Mouse (Mus musculus): ENCODE data around the gene Zbtb3. TPM values are rescaled to one million over a fixed set of nuclear protein-coding genes. Genes with fewer than 3 reads are reported as not detected.
A peak's percentile ranks its signal among the peaks of the same experiment; 100 is the strongest.

Zbtb3 gene
- polyA plus RNA-seq, 1 experiment from 2014 or later: 4.3 TPM

DNA sequence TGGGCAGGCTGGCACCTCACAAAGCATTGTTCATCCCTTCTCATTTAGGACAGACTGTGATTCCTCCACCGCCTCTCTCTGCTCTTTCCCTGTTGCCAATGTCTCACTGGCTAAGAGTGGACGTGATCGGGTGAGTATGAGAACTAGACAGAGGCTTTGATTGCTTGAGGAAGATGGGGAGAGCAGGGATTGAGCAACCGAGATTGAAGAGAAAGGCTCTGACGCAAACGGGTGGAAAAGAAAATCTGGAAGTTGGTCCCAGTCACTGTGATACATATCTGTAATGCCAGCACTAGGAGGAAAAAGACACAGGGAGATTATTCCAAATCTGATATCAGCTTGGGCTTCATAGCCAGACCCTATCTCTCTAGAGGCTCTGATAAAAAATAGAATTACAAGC lies 40.6 kb downstream of the Zbtb3 start:
- 86% methylated on average over 6 of the region's 6 CpGs for WGBS
- Histone ChIP-seq H3K4me3 (ENCODE audit: low read depth, low read length) (no peak overlapping the region), H3K9ac (ENCODE audit: low read length) (no peak overlapping the region), H3K4me2 (ENCODE audit: low read length) (no peak overlapping the region), H3K4me1 (replicated peaks; ENCODE audit: control insufficient read depth, insufficient read depth, low read length) (peaks cover 23% of the 10 kb centered on the region), H3K36me3 (ENCODE audit: control insufficient read depth, insufficient read depth, low read length) (peaks cover 22% of the 10 kb centered on the region), H3K27ac (ENCODE audit: low read depth) (no peak overlapping the region), H3K9me3 (ENCODE audit: control insufficient read depth, low read length) (no peaks in the 10 kb centered on the region), H3K27me3 (replicated peaks; ENCODE audit: control insufficient read depth, insufficient read depth, low read length) (no peaks in the 10 kb centered on the region)
- DNase-seq (ENCODE audit: low spot score): no peak
- no peak for ATAC-seq (replicated peaks; ENCODE audit: low FRiP score, low TSS enrichment, low read depth)

GRCm38 (mm10) chr19:8844371-8845129 lies 42.2 kb downstream of the Zbtb3 start:
- H3K36me3 ChIP-seq (ENCODE audit: control insufficient read depth, insufficient read depth, low read length): peaks cover 27% of the 10 kb centered on the region
- H3K4me2 ChIP-seq (ENCODE audit: low read length): no peak overlapping the region
- H3K4me3 ChIP-seq (ENCODE audit: low read depth, low read length): no peak overlapping the region
- DNase-seq (ENCODE audit: low spot score) (peak; percentile 91), ATAC-seq (replicated peaks; ENCODE audit: low FRiP score, low TSS enrichment, low read depth) (no peak)
- no peak overlapping the region for H3K9ac ChIP-seq (ENCODE audit: low read length)
- peaks cover 13% of the 10 kb centered on the region for H3K4me1 ChIP-seq (replicated peaks; ENCODE audit: control insufficient read depth, insufficient read depth, low read length)
- H3K27ac ChIP-seq (ENCODE audit: low read depth): no peak overlapping the region
- no peaks in the 10 kb centered on the region for H3K27me3 ChIP-seq (replicated peaks; ENCODE audit: control insufficient read depth, insufficient read depth, low read length)
- 63% methylated on average over 5 of the region's 5 CpGs for WGBS
- H3K9me3 ChIP-seq (ENCODE audit: control insufficient read depth, low read length): no peaks in the 10 kb centered on the region

DNA sequence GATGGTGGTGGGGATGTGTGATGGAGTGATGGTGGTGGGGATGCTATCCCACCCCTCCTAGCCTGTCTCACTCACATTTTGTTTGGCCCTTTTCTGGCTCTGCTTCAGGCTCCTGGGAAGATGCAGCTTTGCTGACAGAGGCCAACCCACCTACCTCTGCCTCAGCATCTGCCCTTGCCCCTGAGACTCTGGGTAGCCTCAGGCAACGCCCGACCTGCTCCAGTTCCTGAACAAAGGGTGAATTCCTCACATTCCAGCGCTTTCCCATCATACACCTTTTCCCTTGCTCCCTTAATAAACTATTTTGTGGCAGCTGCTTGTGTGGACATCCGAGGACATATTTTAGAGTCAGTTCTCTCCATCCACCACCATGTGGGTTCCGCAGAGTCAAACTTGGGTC lies 46.0 kb downstream of the Zbtb3 start:
- H3K27me3 ChIP-seq (replicated peaks; ENCODE audit: control insufficient read depth, insufficient read depth, low read length): no peaks in the 10 kb centered on the region

DNA sequence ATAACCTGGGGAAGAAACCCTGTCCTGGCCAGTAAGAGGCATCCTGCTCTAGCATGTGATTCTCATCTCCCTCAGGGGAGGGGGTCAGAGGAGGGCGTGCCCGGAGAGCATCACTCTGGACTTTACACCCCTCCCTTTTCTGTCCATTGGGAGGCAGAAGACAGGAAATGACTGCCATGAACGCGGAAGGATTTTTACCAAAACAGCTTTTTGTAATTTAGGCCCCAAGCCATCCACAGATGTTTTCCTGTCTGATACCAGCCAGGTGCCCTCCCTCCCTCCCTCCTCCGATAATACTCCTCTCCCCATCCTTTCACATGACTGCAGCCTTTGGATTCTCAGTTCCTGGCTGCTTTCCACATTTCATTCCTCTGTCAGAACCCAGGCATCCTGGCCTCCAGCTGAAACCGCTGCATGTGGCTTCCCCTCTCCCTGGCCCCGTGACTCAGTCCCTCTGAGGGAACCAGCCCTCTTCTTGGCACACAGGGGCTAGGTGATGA lies 48.1 kb downstream of the Zbtb3 start, which contains the start of gene Lrrn4cl:
Gene Lrrn4cl (plus strand): TSS at position 367 of the 500 bp plus-strand sequence.
- ATAC-seq (replicated peaks; ENCODE audit: low FRiP score, low TSS enrichment, low read depth) (peak; percentile 69), DNase-seq (ENCODE audit: low spot score) (peak; percentile 71)
- peaks cover 22% of the 10 kb centered on the region for H3K36me3 ChIP-seq (ENCODE audit: control insufficient read depth, insufficient read depth, low read length)
- H3K9ac ChIP-seq (ENCODE audit: low read length): peak within 1 kb of the TSS; percentile 10; the same call in 1 of the 2 replicates
- 25% methylated on average over 7 of the region's 7 CpGs for WGBS
- peak within 1 kb of the TSS; percentile 59 for H3K27ac ChIP-seq (ENCODE audit: low read depth)
- peak within 1 kb of the TSS; percentile 33 for H3K4me2 ChIP-seq (ENCODE audit: low read length)
- H3K4me3 ChIP-seq (ENCODE audit: low read depth, low read length): peak within 1 kb of the TSS; percentile 6; the same call in 1 of the 2 replicates
- H3K9me3 ChIP-seq (ENCODE audit: control insufficient read depth, low read length): no peaks in the 10 kb centered on the region
- H3K4me1 ChIP-seq (replicated peaks; ENCODE audit: control insufficient read depth, insufficient read depth, low read length): peaks cover 7% of the 10 kb centered on the region; the same call in 1 of the 2 replicates
- H3K27me3 ChIP-seq (replicated peaks; ENCODE audit: control insufficient read depth, insufficient read depth, low read length): no peaks in the 10 kb centered on the region

More for the DNA sequence above, 46.0 kb downstream of the Zbtb3 start:
- Histone ChIP-seq H3K4me2 (ENCODE audit: low read length) (no peak overlapping the region), H3K27ac (ENCODE audit: low read depth) (no peak overlapping the region), H3K4me3 (ENCODE audit: low read depth, low read length) (no peak overlapping the region), H3K9ac (ENCODE audit: low read length) (no peak overlapping the region), H3K9me3 (ENCODE audit: control insufficient read depth, low read length) (no peaks in the 10 kb centered on the region), H3K4me1 (replicated peaks; ENCODE audit: control insufficient read depth, insufficient read depth, low read length) (peaks cover 7% of the 10 kb centered on the region; the same call in 1 of the 2 replicates), H3K36me3 (ENCODE audit: control insufficient read depth, insufficient read depth, low read length) (peaks cover 22% of the 10 kb centered on the region)
- no peak for ATAC-seq (replicated peaks; ENCODE audit: low FRiP score, low TSS enrichment, low read depth)
- no peak for DNase-seq (ENCODE audit: low spot score)
- WGBS: 65% methylated on average over 5 of the region's 5 CpGs

- Histone ChIP-seq H3K27ac (ENCODE audit: low read depth) (no peak overlapping the region), H3K9me3 (ENCODE audit: control insufficient read depth, low read length) (no peaks in the 10 kb centered on the region), H3K9ac (ENCODE audit: low read length) (no peak overlapping the region), H3K27me3 (replicated peaks; ENCODE audit: control insufficient read depth, insufficient read depth, low read length) (no peaks in the 10 kb centered on the region; the same call in 1 of the 2 replicates), H3K4me1 (replicated peaks; ENCODE audit: control insufficient read depth, insufficient read depth, low read length) (peaks cover 7% of the 10 kb centered on the region; the same call in 1 of the 2 replicates), H3K4me3 (ENCODE audit: low read depth, low read length) (no peak overlapping the region), H3K36me3 (ENCODE audit: control insufficient read depth, insufficient read depth, low read length) (peaks cover 14% of the 10 kb centered on the region), H3K4me2 (ENCODE audit: low read length) (no peak overlapping the region)
- ATAC-seq (replicated peaks; ENCODE audit: low FRiP score, low TSS enrichment, low read depth): no peak
- WGBS: 51% methylated on average over 7 of the region's 7 CpGs
- no peak for DNase-seq (ENCODE audit: low spot score)
Measured at GRCm38 (mm10) chr19:8851639-8852038, 49.3 kb downstream of the Zbtb3 start.

GRCm38 (mm10) chr19:8852236-8852928 lies 50.0 kb downstream of the Zbtb3 start:
- Histone ChIP-seq H3K9me3 (ENCODE audit: control insufficient read depth, low read length) (no peaks in the 10 kb centered on the region), H3K4me3 (ENCODE audit: low read depth, low read length) (no peak overlapping the region), H3K9ac (ENCODE audit: low read length) (no peak overlapping the region), H3K27ac (ENCODE audit: low read depth) (no peak overlapping the region), H3K36me3 (ENCODE audit: control insufficient read depth, insufficient read depth, low read length) (peaks cover 6% of the 10 kb centered on the region; the same call in 1 of the 2 replicates), H3K27me3 (replicated peaks; ENCODE audit: control insufficient read depth, insufficient read depth, low read length) (no peaks in the 10 kb centered on the region; the same call in 1 of the 2 replicates), H3K4me2 (ENCODE audit: low read length) (no peak overlapping the region), H3K4me1 (replicated peaks; ENCODE audit: control insufficient read depth, insufficient read depth, low read length) (peaks cover 7% of the 10 kb centered on the region; the same call in 1 of the 2 replicates)
- ATAC-seq (replicated peaks; ENCODE audit: low FRiP score, low TSS enrichment, low read depth) (no peak), DNase-seq (ENCODE audit: low spot score) (no peak)
- WGBS: 57% methylated on average over 10 of the region's 10 CpGs

DNA sequence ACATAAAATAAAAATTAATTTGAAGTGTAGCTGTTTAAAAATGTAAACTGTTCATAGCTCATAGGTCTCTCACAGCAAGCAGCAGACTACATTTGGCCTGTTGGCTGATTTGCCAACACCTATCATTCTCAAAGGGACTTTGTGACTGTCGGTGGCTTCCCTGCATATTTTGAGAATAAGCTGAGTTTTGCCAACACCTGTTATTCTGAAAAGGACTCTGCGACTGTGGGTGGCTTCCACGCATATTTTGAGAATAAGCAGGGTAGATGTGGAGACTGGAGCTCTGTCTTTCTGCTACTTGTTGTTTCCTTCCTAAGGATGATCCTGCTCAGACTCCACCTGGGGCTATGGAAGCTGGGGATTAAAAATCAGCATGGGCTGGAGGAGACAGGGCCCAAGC lies 50.8 kb downstream of the Zbtb3 start:
- no peaks in the 10 kb centered on the region for H3K9me3 ChIP-seq (ENCODE audit: control insufficient read depth, low read length)
- DNase-seq (ENCODE audit: low spot score) (no peak), ATAC-seq (replicated peaks; ENCODE audit: low FRiP score, low TSS enrichment, low read depth) (no peak)
- no peak overlapping the region for H3K27ac ChIP-seq (ENCODE audit: low read depth)
- H3K4me2 ChIP-seq (ENCODE audit: low read length): no peak overlapping the region
- no peak overlapping the region for H3K4me3 ChIP-seq (ENCODE audit: low read depth, low read length)
- no peaks in the 10 kb centered on the region; the same call in 1 of the 2 replicates for H3K27me3 ChIP-seq (replicated peaks; ENCODE audit: control insufficient read depth, insufficient read depth, low read length)
- peaks cover 7% of the 10 kb centered on the region; the same call in 1 of the 2 replicates for H3K4me1 ChIP-seq (replicated peaks; ENCODE audit: control insufficient read depth, insufficient read depth, low read length)
- H3K36me3 ChIP-seq (ENCODE audit: control insufficient read depth, insufficient read depth, low read length): peaks cover 5% of the 10 kb centered on the region; the same call in 1 of the 2 replicates
- 88% methylated on average over 3 of the region's 3 CpGs for WGBS
- H3K9ac ChIP-seq (ENCODE audit: low read length): no peak overlapping the region

All from intestine, embryonic 14.5 days (tissue).